Mouse (Mus musculus): ENCODE measurements around the gene Gm5129. TPM values are rescaled to one million over a fixed set of nuclear protein-coding genes. Genes with fewer than 3 reads are reported as not detected.
"Not testable (repeated sequence)": the region's sequence is repeated elsewhere in the genome, so short reads cannot be mapped to it uniquely, and the experiment has no call there.

The Gm5129 gene
- polyA plus RNA-seq (2016; fragmentation: Nextera tagmentation; extraction: Ambion mirVana), result not detected in 2 replicates

DNA sequence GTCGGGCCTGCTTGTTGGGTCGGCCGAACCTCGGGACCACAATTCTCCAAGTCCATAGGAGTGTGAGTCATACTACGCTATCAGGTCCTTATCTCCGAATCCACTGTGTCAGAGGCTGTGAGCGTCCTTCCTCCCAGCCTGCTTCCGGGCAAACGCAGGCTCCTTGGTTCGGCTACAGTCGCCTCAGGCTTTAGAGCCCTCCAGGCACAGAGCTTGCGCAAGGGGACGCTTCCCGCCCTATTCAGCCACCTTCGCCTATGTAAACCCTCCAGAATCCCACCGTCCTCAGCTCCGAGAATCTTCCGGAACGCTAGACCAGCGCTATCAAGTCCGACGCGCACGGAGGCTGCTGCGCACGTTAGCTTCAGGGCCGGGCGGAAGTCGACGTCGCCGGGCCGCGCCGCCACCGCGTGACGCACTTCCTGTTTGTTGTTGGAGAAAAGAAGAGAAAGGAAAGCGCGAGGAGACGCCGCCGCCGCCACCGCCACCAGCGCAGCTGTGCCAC, at the start of gene Gm5129, which contains the start of gene Dnajb6:
Gm5129 (minus strand) TSS at position 380 of the 505 bp plus-strand sequence.
Dnajb6 (plus strand) TSS at position 132 of the 505 bp plus-strand sequence.
- peak within 1 kb of the TSS; percentile 96 for H3K9ac ChIP-seq
- peaks cover 27% of the 10 kb centered on the region for H3K4me1 ChIP-seq
- WGBS, result under 1% methylated on average over 46 of the region's 46 CpGs
- H3K4me3 ChIP-seq, result peak within 1 kb of the TSS; percentile 99
- no peaks in the 10 kb centered on the region for H3K36me3 ChIP-seq
- H3K4me2 ChIP-seq (replicated peaks), result peak within 1 kb of the TSS; percentile 86
- no peaks in the 10 kb centered on the region for H3K27me3 ChIP-seq
- no peaks in the 10 kb centered on the region for H3K9me3 ChIP-seq (replicated peaks)
- peak; percentile 96 for ATAC-seq (ENCODE audit: low FRiP score)
- H3K27ac ChIP-seq, result peak within 1 kb of the TSS; percentile 96

DNA sequence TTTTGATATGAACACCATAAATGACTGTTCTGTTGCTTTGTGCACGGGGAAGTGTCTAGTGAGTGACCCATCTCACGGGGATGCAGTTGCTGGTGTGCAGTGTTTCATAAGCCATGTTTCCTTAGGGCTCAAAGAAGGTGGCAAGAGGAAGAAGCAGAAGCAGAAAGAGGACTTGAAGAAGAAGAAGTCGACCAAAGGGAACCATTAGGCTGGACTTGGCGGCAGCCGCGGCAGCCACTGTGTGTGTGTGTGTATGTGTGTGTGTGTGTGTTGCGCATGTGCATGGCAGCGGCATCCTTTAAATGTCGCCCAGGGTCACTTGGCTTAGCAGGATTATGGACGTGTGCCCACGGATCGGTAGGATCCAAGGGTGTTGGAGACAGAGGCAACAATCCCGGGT, 49.2 kb upstream of the Gm5129 start:
- not testable (repeated sequence) for H3K27ac ChIP-seq

DNA sequence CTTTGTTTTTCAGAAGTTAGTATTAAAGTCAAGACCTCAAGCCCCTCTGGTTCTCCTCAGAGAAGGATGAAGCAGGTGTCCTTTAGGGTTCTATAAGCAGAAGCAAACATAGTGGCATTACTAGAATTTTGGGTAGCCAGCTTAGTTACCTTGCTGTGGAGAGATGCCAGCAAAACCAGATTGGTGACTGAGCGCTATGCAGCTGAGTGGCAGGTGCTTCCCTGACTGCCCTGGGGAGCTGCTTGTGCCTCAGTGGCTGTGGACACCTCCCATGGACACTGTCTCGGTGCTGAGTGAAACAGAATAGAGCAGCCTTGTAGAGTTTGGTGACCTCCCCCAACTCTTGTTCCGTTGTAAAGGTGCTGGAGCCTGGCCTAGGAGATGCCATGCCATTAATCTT, 46.5 kb upstream of the Gm5129 start:
- no peak overlapping the region for H3K4me2 ChIP-seq (replicated peaks)
- no peak for ATAC-seq (ENCODE audit: low FRiP score)
- no peaks in the 10 kb centered on the region for H3K4me1 ChIP-seq
- 93% methylated on average over 3 of the region's 3 CpGs for WGBS
- H3K9ac ChIP-seq, result no peak overlapping the region
- no peaks in the 10 kb centered on the region for H3K27me3 ChIP-seq
- no peak overlapping the region for H3K4me3 ChIP-seq
- H3K36me3 ChIP-seq, result peaks cover 30% of the 10 kb centered on the region
- no peaks in the 10 kb centered on the region for H3K9me3 ChIP-seq (replicated peaks)
- H3K27ac ChIP-seq, result no peak overlapping the region

More for the DNA sequence above, 49.2 kb upstream of the Gm5129 start:
- not testable (repeated sequence) for H3K4me3 ChIP-seq; ATAC-seq (ENCODE audit: low FRiP score); H3K4me1 ChIP-seq; H3K27me3 ChIP-seq; H3K9me3 ChIP-seq (replicated peaks); H3K9ac ChIP-seq; H3K4me2 ChIP-seq (replicated peaks)
- 95% methylated on average over 9 of the region's 13 CpGs for WGBS
- H3K36me3 ChIP-seq, result peaks cover 13% of the 10 kb centered on the region

GRCm38 (mm10) chr5:29779733-29780132, 44.0 kb upstream of the Gm5129 start:
- not testable (repeated sequence) for H3K9ac ChIP-seq; H3K27ac ChIP-seq; H3K9me3 ChIP-seq (replicated peaks); H3K4me1 ChIP-seq; H3K4me3 ChIP-seq; H3K4me2 ChIP-seq (replicated peaks); ATAC-seq (ENCODE audit: low FRiP score); H3K27me3 ChIP-seq
- H3K36me3 ChIP-seq, result peaks cover 39% of the 10 kb centered on the region
- WGBS, result 94% methylated on average over 9 of the region's 9 CpGs

GRCm38 (mm10) chr5:29778029-29778428, 42.3 kb upstream of the Gm5129 start:
- H3K9ac ChIP-seq, result no peak overlapping the region
- peaks cover 39% of the 10 kb centered on the region for H3K36me3 ChIP-seq
- H3K4me3 ChIP-seq, result no peak overlapping the region
- no peak overlapping the region for H3K4me2 ChIP-seq (replicated peaks)
- ATAC-seq (ENCODE audit: low FRiP score), result no peak
- H3K4me1 ChIP-seq, result no peaks in the 10 kb centered on the region
- 93% methylated on average over 6 of the region's 6 CpGs for WGBS
- H3K27ac ChIP-seq, result no peak overlapping the region
- no peaks in the 10 kb centered on the region for H3K9me3 ChIP-seq (replicated peaks)
- no peaks in the 10 kb centered on the region for H3K27me3 ChIP-seq

GRCm38 (mm10) chr5:29775437-29775836, 39.7 kb upstream of the Gm5129 start:
- ATAC-seq (ENCODE audit: low FRiP score), result no peak
- Histone ChIP-seq H3K36me3 (peaks cover 39% of the 10 kb centered on the region), H3K9ac (no peak overlapping the region), H3K9me3 (replicated peaks) (no peaks in the 10 kb centered on the region), H3K27ac (no peak overlapping the region), H3K4me3 (no peak overlapping the region), H3K4me2 (replicated peaks) (no peak overlapping the region), H3K4me1 (no peaks in the 10 kb centered on the region), H3K27me3 (no peaks in the 10 kb centered on the region)
- WGBS, result 90% methylated on average over 5 of the region's 5 CpGs

DNA sequence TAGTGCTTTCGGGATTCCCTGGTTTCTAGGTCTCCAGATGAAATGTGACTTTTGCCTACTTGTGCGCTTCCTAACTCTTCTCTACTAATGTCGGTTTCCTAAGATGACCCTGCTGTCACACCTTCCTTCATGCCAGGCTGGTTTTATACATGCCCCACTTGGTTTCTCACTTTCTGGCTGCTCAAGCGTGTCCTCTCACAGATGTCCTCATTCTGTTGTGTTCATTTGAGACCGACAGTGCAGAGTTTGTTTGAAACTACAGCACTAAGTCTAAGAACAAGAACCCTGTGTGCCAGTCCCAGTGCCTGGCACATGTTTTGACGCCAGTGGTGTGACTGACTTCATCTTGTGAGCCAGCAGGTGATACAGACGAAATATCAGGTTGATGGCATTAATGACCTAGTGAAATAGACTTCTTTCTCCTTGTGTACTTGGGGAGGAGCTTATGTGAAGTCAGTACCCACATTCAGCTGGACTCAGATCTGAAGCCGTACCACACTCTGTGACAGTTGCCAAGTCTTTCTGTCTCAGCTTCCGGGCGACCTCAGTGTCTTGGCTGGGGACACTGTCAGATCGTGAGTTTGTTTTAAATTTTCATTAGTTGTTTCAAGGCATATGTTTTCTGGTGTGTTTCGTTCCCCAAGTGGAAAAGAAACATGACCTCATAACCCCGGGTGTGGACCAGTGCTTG, 37.9 kb upstream of the Gm5129 start:
- Histone ChIP-seq H3K9ac (no peak overlapping the region), H3K4me3 (no peak overlapping the region), H3K9me3 (replicated peaks) (no peaks in the 10 kb centered on the region), H3K36me3 (peaks cover 34% of the 10 kb centered on the region), H3K4me1 (no peaks in the 10 kb centered on the region), H3K27ac (no peak overlapping the region), H3K4me2 (replicated peaks) (no peak overlapping the region), H3K27me3 (no peaks in the 10 kb centered on the region)
- 90% methylated on average over 13 of the region's 13 CpGs for WGBS
- no peak for ATAC-seq (ENCODE audit: low FRiP score)

DNA sequence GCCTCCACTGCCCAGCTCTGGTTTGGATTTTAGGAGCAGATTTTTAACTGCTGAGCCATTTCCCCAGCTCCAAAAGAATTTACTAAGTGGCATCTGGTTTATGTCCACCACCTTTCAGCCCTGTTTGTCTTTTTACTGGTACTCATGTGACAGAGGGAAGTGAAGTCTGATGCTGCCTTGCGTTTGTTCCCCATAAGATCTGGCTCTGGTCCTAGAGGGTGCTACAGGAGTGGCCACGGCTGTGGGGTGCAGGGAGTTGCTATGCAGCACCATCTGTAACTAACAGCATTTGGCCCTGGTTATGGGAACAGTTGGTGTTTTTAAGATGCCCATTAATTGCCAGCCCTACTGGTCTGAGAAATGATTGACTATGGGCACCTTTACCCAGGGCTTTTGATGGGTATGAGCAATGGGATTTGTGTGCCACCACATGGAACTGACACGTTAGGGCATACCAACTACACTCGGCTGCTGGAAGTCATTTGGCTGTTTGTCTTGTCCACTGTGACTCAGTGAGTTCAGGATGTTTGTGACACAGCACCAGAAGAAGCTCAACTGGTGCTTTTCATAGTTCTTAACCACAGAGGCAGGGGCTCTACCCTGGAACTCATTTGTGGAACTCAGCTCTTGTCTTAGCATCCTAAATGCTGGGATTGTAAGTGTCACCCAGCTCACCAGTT, 37.1 kb upstream of the Gm5129 start:
- Histone ChIP-seq H3K4me3 (no peak overlapping the region), H3K36me3 (peaks cover 32% of the 10 kb centered on the region), H3K9me3 (replicated peaks) (no peaks in the 10 kb centered on the region), H3K4me1 (no peaks in the 10 kb centered on the region), H3K27ac (no peak overlapping the region), H3K4me2 (replicated peaks) (no peak overlapping the region), H3K9ac (no peak overlapping the region), H3K27me3 (no peaks in the 10 kb centered on the region)
- 89% methylated on average over 4 of the region's 4 CpGs for WGBS
- no peak for ATAC-seq (ENCODE audit: low FRiP score)

DNA sequence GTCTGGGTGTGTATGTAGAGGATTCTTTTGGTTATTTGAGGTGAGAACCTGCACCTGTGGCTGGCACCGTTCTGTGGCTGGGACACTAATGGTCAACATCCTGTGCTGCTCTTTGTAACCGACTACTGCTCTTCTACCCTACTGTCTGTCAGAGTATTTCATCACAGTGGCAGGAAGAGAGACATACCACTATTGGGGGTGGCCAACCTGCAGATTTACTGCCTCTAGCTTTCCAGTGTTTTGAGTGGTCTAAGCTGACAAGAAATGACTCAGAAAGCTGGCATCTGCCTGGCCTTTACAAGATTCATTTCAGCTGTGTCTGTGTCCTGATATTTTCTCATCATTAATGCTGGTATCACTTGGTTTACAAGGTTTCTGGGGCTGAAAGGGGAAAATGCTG, 36.3 kb upstream of the Gm5129 start:
- no peak overlapping the region for H3K4me2 ChIP-seq (replicated peaks)
- no peaks in the 10 kb centered on the region for H3K9me3 ChIP-seq (replicated peaks)
- H3K4me3 ChIP-seq, result no peak overlapping the region
- H3K9ac ChIP-seq, result no peak overlapping the region
- H3K36me3 ChIP-seq, result peaks cover 34% of the 10 kb centered on the region
- H3K4me1 ChIP-seq, result no peaks in the 10 kb centered on the region
- 85% methylated on average over 2 of the region's 2 CpGs for WGBS
- H3K27me3 ChIP-seq, result no peaks in the 10 kb centered on the region
- no peak overlapping the region for H3K27ac ChIP-seq
- ATAC-seq (ENCODE audit: low FRiP score), result no peak

DNA sequence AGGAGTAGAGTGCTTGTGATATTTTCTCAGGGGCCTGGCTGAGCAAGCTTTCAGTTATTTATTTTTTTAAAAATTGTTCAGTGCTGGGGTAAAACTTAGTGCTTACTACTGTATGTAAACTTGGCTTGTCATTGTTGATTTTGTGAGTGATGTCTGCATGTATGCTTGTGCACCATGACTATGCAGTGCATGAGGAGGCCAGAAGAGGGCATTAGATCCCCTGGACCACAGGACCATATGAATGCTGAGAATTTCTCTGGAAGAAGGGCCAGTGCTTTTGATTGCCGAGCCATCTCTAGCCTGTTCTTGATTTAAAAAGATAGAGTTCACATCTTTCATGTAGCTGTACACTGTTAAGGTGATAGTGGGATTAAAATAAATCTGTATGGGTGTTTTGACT, 35.2 kb upstream of the Gm5129 start:
- H3K27ac ChIP-seq, result no peak overlapping the region
- no peaks in the 10 kb centered on the region for H3K9me3 ChIP-seq (replicated peaks)
- ATAC-seq (ENCODE audit: low FRiP score), result no peak
- H3K27me3 ChIP-seq, result no peaks in the 10 kb centered on the region
- no peak overlapping the region for H3K4me3 ChIP-seq
- peaks cover 30% of the 10 kb centered on the region for H3K36me3 ChIP-seq
- 80% methylated on average over 1 of the region's 1 CpGs for WGBS
- H3K4me1 ChIP-seq, result no peaks in the 10 kb centered on the region
- no peak overlapping the region for H3K4me2 ChIP-seq (replicated peaks)
- H3K9ac ChIP-seq, result no peak overlapping the region

- no peaks in the 10 kb centered on the region for H3K4me1 ChIP-seq
- H3K9ac ChIP-seq, result no peak overlapping the region
- H3K27ac ChIP-seq, result no peak overlapping the region
- no peak for ATAC-seq (ENCODE audit: low FRiP score)
- peaks cover 59% of the 10 kb centered on the region for H3K36me3 ChIP-seq
- no peak overlapping the region for H3K4me2 ChIP-seq (replicated peaks)
- no peak overlapping the region for H3K4me3 ChIP-seq
- H3K27me3 ChIP-seq, result no peaks in the 10 kb centered on the region
- no peaks in the 10 kb centered on the region for H3K9me3 ChIP-seq (replicated peaks)
- WGBS, result 90% methylated on average over 5 of the region's 5 CpGs
Observed at GRCm38 (mm10) chr5:29759318-29759717, 23.6 kb upstream of the Gm5129 start.

DNA sequence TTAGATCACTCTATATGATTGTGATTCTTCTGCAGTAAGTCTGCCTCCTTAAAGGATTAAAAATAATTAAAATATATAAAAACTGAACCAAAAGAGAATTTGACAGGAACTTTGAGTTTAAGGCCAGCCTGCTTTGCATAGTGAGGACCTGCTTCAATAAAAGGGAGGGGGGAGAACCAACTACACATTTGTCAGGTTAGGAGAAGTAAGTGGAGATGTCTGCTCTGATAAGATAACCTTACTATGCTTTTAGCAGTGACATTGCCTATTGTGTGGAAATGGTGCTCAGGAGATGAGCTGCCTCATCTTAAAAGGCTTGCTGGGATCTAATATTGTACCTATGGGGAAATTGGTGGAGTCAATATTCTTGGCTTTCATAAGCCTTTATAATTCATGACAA, 17.2 kb upstream of the Gm5129 start:
- H3K4me1 ChIP-seq, result no peaks in the 10 kb centered on the region
- H3K27ac ChIP-seq, result no peak overlapping the region
- no peak overlapping the region for H3K4me3 ChIP-seq
- no peak for ATAC-seq (ENCODE audit: low FRiP score)
- no peaks in the 10 kb centered on the region for H3K27me3 ChIP-seq
- peaks cover 71% of the 10 kb centered on the region for H3K36me3 ChIP-seq
- no peak overlapping the region for H3K4me2 ChIP-seq (replicated peaks)
- H3K9me3 ChIP-seq (replicated peaks), result no peaks in the 10 kb centered on the region
- no peak overlapping the region for H3K9ac ChIP-seq

GRCm38 (mm10) chr5:29751306-29751705, 15.6 kb upstream of the Gm5129 start:
- Histone ChIP-seq H3K4me1 (no peaks in the 10 kb centered on the region), H3K36me3 (peaks cover 58% of the 10 kb centered on the region), H3K27ac (no peak overlapping the region), H3K9me3 (replicated peaks) (no peaks in the 10 kb centered on the region), H3K4me3 (no peak overlapping the region), H3K27me3 (no peaks in the 10 kb centered on the region), H3K4me2 (replicated peaks) (no peak overlapping the region), H3K9ac (no peak overlapping the region)
- ATAC-seq (ENCODE audit: low FRiP score), result no peak

Measured in hindbrain, embryonic 12.5 days (tissue).